Mouse (Mus musculus): ENCODE data around the gene Dcun1d5.

DNA sequence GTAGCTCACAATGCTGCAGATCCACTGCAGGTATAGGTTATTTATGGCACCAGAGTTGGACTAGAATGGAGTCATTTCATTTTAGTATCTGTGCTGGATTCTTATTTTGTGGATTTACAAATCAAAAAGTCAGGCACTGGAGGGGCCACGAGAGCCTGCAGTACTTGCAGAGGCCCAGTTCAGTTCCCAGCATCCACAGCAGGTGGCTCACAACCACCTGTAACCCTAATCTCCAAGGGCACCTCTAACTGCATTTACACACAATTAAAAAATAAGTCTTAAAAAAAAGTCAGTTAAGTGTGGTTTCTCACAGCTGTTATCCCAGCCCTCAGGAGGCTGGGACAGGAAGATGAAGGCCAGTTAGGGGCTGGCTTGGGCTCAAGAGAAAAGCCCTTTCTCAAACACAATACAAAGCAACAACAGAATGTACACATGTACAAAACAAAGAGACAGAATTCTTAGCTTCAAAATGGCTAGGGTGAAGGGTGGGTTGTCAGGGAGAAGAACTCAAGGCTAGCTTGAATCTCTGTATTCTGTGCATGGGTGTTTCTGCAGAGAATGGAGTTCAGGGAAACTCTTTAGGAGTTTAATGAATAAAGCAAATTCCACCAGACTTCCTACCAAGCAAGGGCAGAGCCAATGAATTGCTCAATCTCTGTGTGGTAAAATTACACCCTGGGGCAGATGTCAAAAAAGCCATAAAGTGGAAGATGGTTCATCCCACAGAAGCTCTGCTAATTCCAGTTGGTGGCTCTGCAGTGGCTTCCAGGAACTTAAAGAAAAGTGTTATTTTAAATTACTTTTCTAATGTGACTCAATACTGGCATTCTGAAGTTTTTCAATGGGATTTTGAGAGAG lies 68.7 kb downstream of the Dcun1d5 start:
- no peak for TF ChIP-seq CTCF (IDR thresholded peaks at IDR 0.05; ENCODE audit: insufficient read depth, low read depth, low read length)
- TF ChIP-seq POLR2A (IDR thresholded peaks at IDR 0.05; ENCODE audit: insufficient read depth, low read depth, low read length), result no peak
